Mouse (Mus musculus) kidney, embryonic 14.5 days (tissue): ENCODE measurements around the gene Raly. TPM values are rescaled to one million over a fixed set of nuclear protein-coding genes. Genes with fewer than 3 reads are reported as not detected.

ENCODE experiments used
- ATAC-seq: fragments of 200-750 bp; cut with Nextera tagmentation; 2 replicates; pipeline ENCODE4 v1.8.0; 2017; ENCODE audit warnings: moderate number of reproducible peaks, mild to moderate bottlenecking, moderate TSS enrichment, moderate library complexity; ENCODE audit not compliant: low FRiP score, low TSS enrichment
- H3K27ac ChIP-seq: fragments of 300-500 bp; sonication (generic); 2 replicates; pipeline ENCODE4 v1.5.1; 2014; ENCODE audit warnings: low read depth, mild to moderate bottlenecking, low read length, moderate library complexity, mixed read lengths
- H3K27me3 ChIP-seq: fragments of 300-500 bp; sonication (generic); 2 replicates; pipeline ENCODE4 v1.6.1; 2014; ENCODE audit warnings: mild to moderate bottlenecking, low read length; ENCODE audit not compliant: control insufficient read depth, insufficient read depth
- H3K36me3 ChIP-seq: fragments of 300-500 bp; sonication (generic); 2 replicates; pipeline ENCODE4 v1.6.1; 2014; ENCODE audit warnings: low read length, mixed read lengths; ENCODE audit not compliant: control insufficient read depth, insufficient read depth
- H3K4me1 ChIP-seq: fragments of 300-500 bp; sonication (generic); 2 replicates; pipeline ENCODE4 v1.6.1; 2014; ENCODE audit warnings: low read length, mixed read lengths; ENCODE audit not compliant: control insufficient read depth, insufficient read depth
- H3K4me2 ChIP-seq: fragments of 300-500 bp; sonication (generic); replicated peaks from 2 replicates; pipeline ENCODE4 v1.6.1; 2014; ENCODE audit warnings: low read depth, mild to moderate bottlenecking, low read length
- H3K4me3 ChIP-seq: fragments of 300-500 bp; sonication (generic); 2 replicates; pipeline ENCODE4 v1.5.1; 2014; ENCODE audit warnings: mild to moderate bottlenecking, low read length
- H3K9ac ChIP-seq: fragments of 300-500 bp; sonication (generic); 2 replicates; pipeline ENCODE4 v1.6.1; 2014; ENCODE audit warnings: low read depth, mild to moderate bottlenecking, low read length, moderate library complexity
- H3K9me3 ChIP-seq: fragments of 300-500 bp; sonication (generic); 2 replicates; pipeline ENCODE4 v1.6.1; 2016; ENCODE audit warnings: low read length; ENCODE audit not compliant: control insufficient read depth
- WGBS: fragments of 180-500 bp; shearing (Covaris S2); extraction: QIAGEN DNeasy Blood & Tissue Kit; methylation state at CpG from one replicate; pipeline ENCODE4 v1.1.7; 2014; 5-methylcytosine and 5-hydroxymethylcytosine counted together
- polyA plus RNA-seq: library from polyadenylated mRNA; unstranded; fragments of >200 nt; fragmentation: Nextera tagmentation; extraction: Ambion mirVana; gene quantifications from 2 replicates; pipeline ENCODE4 v1.2.1, GENCODE M21; 2014

The Raly gene
- 68.8 and 310 TPM in 2 replicates for polyA plus RNA-seq

- Histone ChIP-seq H3K4me3 (peak within 1 kb of the TSS; percentile 99), H3K36me3 (no peaks in the 10 kb centered on the region), H3K9ac (peak within 1 kb of the TSS; percentile 97), H3K4me1 (peaks cover 21% of the 10 kb centered on the region), H3K9me3 (no peaks in the 10 kb centered on the region), H3K27ac (peak within 1 kb of the TSS; percentile 98), H3K27me3 (no peaks in the 10 kb centered on the region), H3K4me2 (peak within 1 kb of the TSS; percentile 90)
- peak; percentile 98 for ATAC-seq
- under 1% methylated on average over 56 of the region's 89 CpGs for WGBS
These were observed at the start of gene Raly, which contains the start of gene a for GRCm38 (mm10) chr2:154790656-154791483. Raly (plus strand) TSS chr2:154791096. a (plus strand) TSS chr2:154791402.

GRCm38 (mm10) chr2:154742911-154743819 is 47.7 kb upstream of the Raly start:
- Histone ChIP-seq H3K27ac (no peak overlapping the region), H3K4me2 (no peak overlapping the region), H3K9me3 (no peaks in the 10 kb centered on the region), H3K36me3 (no peaks in the 10 kb centered on the region), H3K27me3 (no peaks in the 10 kb centered on the region), H3K4me3 (no peak overlapping the region), H3K9ac (no peak overlapping the region), H3K4me1 (peaks cover 11% of the 10 kb centered on the region; the same call in 1 of the 2 replicates)
- peak; percentile 65; the same call in 1 of the 2 replicates for ATAC-seq
- WGBS = 23% methylated on average over 10 of the region's 10 CpGs

GRCm38 (mm10) chr2:154743915-154744314 is 47.0 kb upstream of the Raly start:
- no peaks in the 10 kb centered on the region for H3K27me3 ChIP-seq
- no peaks in the 10 kb centered on the region for H3K36me3 ChIP-seq
- no peak overlapping the region for H3K27ac ChIP-seq
- H3K4me3 ChIP-seq = no peak overlapping the region
- H3K9ac ChIP-seq = no peak overlapping the region
- H3K4me2 ChIP-seq = no peak overlapping the region
- peaks cover 13% of the 10 kb centered on the region; the same call in 1 of the 2 replicates for H3K4me1 ChIP-seq
- no peaks in the 10 kb centered on the region for H3K9me3 ChIP-seq
- WGBS = 39% methylated on average over 4 of the region's 4 CpGs
- ATAC-seq = no peak

- WGBS = 90% methylated on average over 2 of the region's 2 CpGs
- Histone ChIP-seq H3K4me3 (no peak overlapping the region), H3K36me3 (no peaks in the 10 kb centered on the region), H3K27me3 (no peaks in the 10 kb centered on the region), H3K27ac (no peak overlapping the region), H3K9me3 (no peaks in the 10 kb centered on the region), H3K4me2 (no peak overlapping the region), H3K4me1 (peaks cover 14% of the 10 kb centered on the region; the same call in 1 of the 2 replicates), H3K9ac (no peak overlapping the region)
- ATAC-seq = no peak
These were observed 42.5 kb upstream of the Raly start for GRCm38 (mm10) chr2:154748383-154748782.

- peak; percentile 49; the same call in 1 of the 2 replicates for ATAC-seq
- WGBS = 40% methylated on average over 23 of the region's 23 CpGs
- no peak overlapping the region for H3K4me3 ChIP-seq
- no peak overlapping the region for H3K4me2 ChIP-seq
- H3K4me1 ChIP-seq = peaks cover 9% of the 10 kb centered on the region; the same call in 1 of the 2 replicates
- no peaks in the 10 kb centered on the region for H3K27me3 ChIP-seq
- no peaks in the 10 kb centered on the region for H3K9me3 ChIP-seq
- H3K27ac ChIP-seq = no peak overlapping the region; the same call in 1 of the 2 replicates
- no peaks in the 10 kb centered on the region for H3K36me3 ChIP-seq
- H3K9ac ChIP-seq = no peak overlapping the region
These were observed 41.6 kb upstream of the Raly start for GRCm38 (mm10) chr2:154749046-154750036.

GRCm38 (mm10) chr2:154751924-154752323 is 39.0 kb upstream of the Raly start:
- Histone ChIP-seq H3K4me1 (peaks cover 9% of the 10 kb centered on the region; the same call in 1 of the 2 replicates), H3K27ac (no peak overlapping the region), H3K4me2 (no peak overlapping the region), H3K9ac (no peak overlapping the region), H3K27me3 (no peaks in the 10 kb centered on the region), H3K9me3 (no peaks in the 10 kb centered on the region), H3K4me3 (no peak overlapping the region), H3K36me3 (no peaks in the 10 kb centered on the region)
- WGBS = 61% methylated on average over 8 of the region's 8 CpGs
- ATAC-seq = no peak

GRCm38 (mm10) chr2:154754068-154754560 is 36.8 kb upstream of the Raly start:
- peaks cover 5% of the 10 kb centered on the region; the same call in 1 of the 2 replicates for H3K4me1 ChIP-seq
- no peaks in the 10 kb centered on the region for H3K36me3 ChIP-seq
- ATAC-seq = no peak
- H3K9me3 ChIP-seq = no peaks in the 10 kb centered on the region
- H3K27me3 ChIP-seq = no peaks in the 10 kb centered on the region
- H3K27ac ChIP-seq = no peak overlapping the region
- H3K4me3 ChIP-seq = no peak overlapping the region
- H3K4me2 ChIP-seq = no peak overlapping the region
- no peak overlapping the region for H3K9ac ChIP-seq
- whole genome bisulfite sequencing = 90% methylated on average over 2 of the region's 2 CpGs

GRCm38 (mm10) chr2:154755791-154756190 is 35.1 kb upstream of the Raly start:
- Histone ChIP-seq H3K9ac (no peak overlapping the region), H3K4me3 (no peak overlapping the region), H3K27ac (no peak overlapping the region), H3K36me3 (no peaks in the 10 kb centered on the region), H3K27me3 (no peaks in the 10 kb centered on the region), H3K9me3 (no peaks in the 10 kb centered on the region), H3K4me2 (no peak overlapping the region), H3K4me1 (no peaks in the 10 kb centered on the region)
- no peak for ATAC-seq
- 71% methylated on average over 6 of the region's 6 CpGs for WGBS
